Mouse (Mus musculus): ENCODE results near the gene Hist1h2aa.

GRCm38 (mm10) chr13:23940291-23940690 lies 6.0 kb downstream of the Hist1h2aa start:
- TF ChIP-seq POLR2A (IDR thresholded peaks at IDR 0.05; ENCODE audit: low read depth, low read length) (no peak), CTCF (IDR thresholded peaks at IDR 0.05; ENCODE audit: extremely low read depth, insufficient read depth, insufficient read length, insufficient replicate concordance) (no peak)
